Mouse (Mus musculus) megakaryocyte, embryonic 14.5 days (primary cell): ENCODE results near the gene Cyp4f16.

Experiments used
- FLI1 ChIP-seq: IDR thresholded peaks from 2 replicates; pipeline ENCODE4 v1.6.1; 2012; ENCODE audit warnings: low read length, inconsistent platforms, mixed read lengths
- GATA1 ChIP-seq: IDR thresholded peaks from 3 replicates; pipeline ENCODE4 v1.6.1; 2012; ENCODE audit warnings: mixed read lengths, low read length, inconsistent platforms, borderline replicate concordance

DNA sequence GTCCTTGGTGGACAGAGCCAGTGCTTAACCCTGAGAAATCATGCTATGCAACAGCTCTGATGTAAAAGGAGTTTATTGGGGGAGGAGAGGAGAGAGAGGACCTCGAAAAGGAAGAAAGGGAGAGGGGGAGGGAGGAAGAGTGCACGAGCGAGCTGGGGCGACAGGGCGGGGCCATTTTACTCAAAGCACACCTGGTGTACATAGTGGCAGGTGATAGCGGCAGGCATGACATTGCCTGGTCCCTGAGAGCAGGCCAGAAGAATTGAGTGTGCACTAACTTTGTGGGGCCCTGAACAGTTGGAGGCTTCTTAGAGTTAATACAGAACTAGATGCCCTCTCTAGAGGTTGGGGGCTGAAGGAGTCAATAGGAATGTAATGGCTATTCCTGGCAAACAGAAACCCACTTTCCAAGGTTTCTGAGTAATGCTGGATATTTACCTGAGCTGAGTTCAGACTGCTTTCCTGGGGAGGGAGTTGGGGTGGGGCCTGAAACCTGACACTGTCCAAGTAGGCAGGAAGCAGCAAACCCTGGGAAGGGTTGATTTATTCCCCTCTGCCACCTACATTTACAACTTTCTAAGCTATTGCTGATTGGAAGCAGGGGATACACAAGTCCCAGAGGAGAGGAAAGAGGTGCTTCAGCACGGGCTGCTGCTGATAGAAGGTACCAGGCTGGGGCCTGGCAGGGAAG is 41.3 kb downstream of the Cyp4f16 start:
- TF ChIP-seq GATA1, result no peak
- TF ChIP-seq FLI1, result no peak
